Mouse (Mus musculus) macrophage (primary cell): ENCODE results near the gene 0610009B22Rik. TPM values are rescaled to one million over a fixed set of nuclear protein-coding genes. Genes with fewer than 3 reads are reported as not detected.
"Not testable (repeated sequence)": the region's sequence is repeated elsewhere in the genome, so short reads cannot be mapped to it uniquely, and the experiment has no call there.

ENCODE experiments used
- H3K27ac ChIP-seq: fragments of 350-480 bp; formaldehyde crosslinking; 2 replicates; pipeline ENCODE4 v1.9.0; 2021
- H3K36me3 ChIP-seq: fragments of 350-480 bp; formaldehyde crosslinking; 2 replicates; pipeline ENCODE4 v1.9.0; 2021; ENCODE audit errors: inconsistent target
- H3K4me3 ChIP-seq: fragments of 350-480 bp; formaldehyde crosslinking; 2 replicates; pipeline ENCODE4 v1.9.0; 2021; ENCODE audit errors: inconsistent target
- H3K79me2 ChIP-seq: fragments of 350-480 bp; formaldehyde crosslinking; 2 replicates; pipeline ENCODE4 v1.9.0; 2021; ENCODE audit errors: inconsistent target
- WGBS: methylation state at CpG from one replicate; pipeline ENCODE4 v1.1.7; 2026; ENCODE audit warnings: inconsistent platforms; ENCODE audit not compliant: missing documents; 5-methylcytosine and 5-hydroxymethylcytosine counted together
- polyA plus RNA-seq: library from polyadenylated mRNA; stranded (reverse); fragments of 250-400 nt; gene quantifications from 3 replicates; pipeline ENCODE4 v1.2.4, GENCODE M21; 2018; ENCODE audit warnings: inconsistent platforms

Gene 0610009B22Rik
- polyA plus RNA-seq, 1 experiment from 2014 or later = 31.2 TPM

GRCm38 (mm10) chr11:51677737-51678418 lies 10.8 kb downstream of the 0610009B22Rik start:
- H3K4me3 ChIP-seq = no peak overlapping the region
- H3K79me2 ChIP-seq = no peaks in the 10 kb centered on the region
- peak overlapping the region; percentile 40 for H3K27ac ChIP-seq
- no peaks in the 10 kb centered on the region for H3K36me3 ChIP-seq
- WGBS = 37% methylated on average over 4 of the region's 6 CpGs

GRCm38 (mm10) chr11:51675386-51675785 lies 13.3 kb downstream of the 0610009B22Rik start:
- no peaks in the 10 kb centered on the region for H3K36me3 ChIP-seq
- H3K4me3 ChIP-seq = no peak overlapping the region
- 95% methylated on average over 5 of the region's 5 CpGs for WGBS
- H3K79me2 ChIP-seq = no peaks in the 10 kb centered on the region
- no peak overlapping the region for H3K27ac ChIP-seq

- WGBS = 93% methylated on average over 7 of the region's 9 CpGs
- H3K36me3 ChIP-seq = no peaks in the 10 kb centered on the region
- no peaks in the 10 kb centered on the region for H3K79me2 ChIP-seq
- no peak overlapping the region for H3K4me3 ChIP-seq
- no peak overlapping the region for H3K27ac ChIP-seq
Measured at GRCm38 (mm10) chr11:51673291-51673690, 15.4 kb downstream of the 0610009B22Rik start.

GRCm38 (mm10) chr11:51671376-51671775 lies 17.3 kb downstream of the 0610009B22Rik start:
- H3K4me3 ChIP-seq = no peak overlapping the region
- no peaks in the 10 kb centered on the region for H3K79me2 ChIP-seq
- H3K36me3 ChIP-seq = no peaks in the 10 kb centered on the region
- no peak overlapping the region for H3K27ac ChIP-seq
- 81% methylated on average over 2 of the region's 2 CpGs for WGBS

GRCm38 (mm10) chr11:51670846-51671245 lies 17.8 kb downstream of the 0610009B22Rik start:
- Histone ChIP-seq H3K4me3 (no peak overlapping the region), H3K27ac (no peak overlapping the region)
- 86% methylated on average over 3 of the region's 7 CpGs for WGBS

GRCm38 (mm10) chr11:51664747-51665146 lies 23.9 kb downstream of the 0610009B22Rik start:
- H3K36me3 ChIP-seq, H3K4me3 ChIP-seq, H3K79me2 ChIP-seq, H3K27ac ChIP-seq: not testable (repeated sequence)
- WGBS = 84% methylated on average over 4 of the region's 7 CpGs

More at GRCm38 (mm10) chr11:51670846-51671245, 17.8 kb downstream of the 0610009B22Rik start:
- Histone ChIP-seq H3K36me3 (no peaks in the 10 kb centered on the region), H3K79me2 (no peaks in the 10 kb centered on the region)

GRCm38 (mm10) chr11:51662632-51663031 lies 26.0 kb downstream of the 0610009B22Rik start:
- 91% methylated on average over 7 of the region's 7 CpGs for WGBS
- Histone ChIP-seq H3K27ac (no peak overlapping the region), H3K79me2 (no peaks in the 10 kb centered on the region), H3K4me3 (no peak overlapping the region), H3K36me3 (no peaks in the 10 kb centered on the region)

- WGBS = 95% methylated on average over 14 of the region's 16 CpGs
- no peak overlapping the region for H3K27ac ChIP-seq
Measured at GRCm38 (mm10) chr11:51661867-51662365, 26.8 kb downstream of the 0610009B22Rik start.

GRCm38 (mm10) chr11:51658705-51659104 lies 30.0 kb downstream of the 0610009B22Rik start:
- WGBS = 44% methylated on average over 6 of the region's 6 CpGs
- Histone ChIP-seq H3K4me3 (no peak overlapping the region), H3K36me3 (no peaks in the 10 kb centered on the region), H3K27ac (no peak overlapping the region), H3K79me2 (no peaks in the 10 kb centered on the region)

More at GRCm38 (mm10) chr11:51661867-51662365, 26.8 kb downstream of the 0610009B22Rik start:
- H3K79me2 ChIP-seq = no peaks in the 10 kb centered on the region
- no peaks in the 10 kb centered on the region for H3K36me3 ChIP-seq
- H3K4me3 ChIP-seq = no peak overlapping the region

- Histone ChIP-seq H3K79me2 (no peaks in the 10 kb centered on the region), H3K36me3 (no peaks in the 10 kb centered on the region), H3K4me3 (no peak overlapping the region), H3K27ac (no peak overlapping the region)
- 33% methylated on average over 7 of the region's 7 CpGs for WGBS
Measured at GRCm38 (mm10) chr11:51658291-51658690, 30.4 kb downstream of the 0610009B22Rik start.

GRCm38 (mm10) chr11:51656798-51657521 lies 31.7 kb downstream of the 0610009B22Rik start:
- Histone ChIP-seq H3K27ac (no peak overlapping the region), H3K36me3 (no peaks in the 10 kb centered on the region), H3K79me2 (no peaks in the 10 kb centered on the region), H3K4me3 (no peak overlapping the region)
- 98% methylated on average over 9 of the region's 10 CpGs for whole genome bisulfite sequencing

GRCm38 (mm10) chr11:51654891-51655290 lies 33.8 kb downstream of the 0610009B22Rik start:
- no peak overlapping the region for H3K4me3 ChIP-seq
- H3K27ac ChIP-seq = no peak overlapping the region
- 94% methylated on average over 3 of the region's 3 CpGs for WGBS
- H3K36me3 ChIP-seq = no peaks in the 10 kb centered on the region
- H3K79me2 ChIP-seq = peaks cover 4% of the 10 kb centered on the region; the same call in 1 of the 2 replicates

GRCm38 (mm10) chr11:51653736-51654135 lies 34.9 kb downstream of the 0610009B22Rik start:
- Histone ChIP-seq H3K79me2 (peaks cover 15% of the 10 kb centered on the region; the same call in 1 of the 2 replicates), H3K27ac (no peak overlapping the region), H3K36me3 (no peaks in the 10 kb centered on the region), H3K4me3 (no peak overlapping the region)
- WGBS = 93% methylated on average over 6 of the region's 6 CpGs

- H3K36me3 ChIP-seq = no peaks in the 10 kb centered on the region
Measured at GRCm38 (mm10) chr11:51652889-51653418, 35.7 kb downstream of the 0610009B22Rik start.

More at GRCm38 (mm10) chr11:51652889-51653418, 35.7 kb downstream of the 0610009B22Rik start:
- H3K79me2 ChIP-seq = peaks cover 22% of the 10 kb centered on the region; the same call in 1 of the 2 replicates
- 93% methylated on average over 4 of the region's 4 CpGs for WGBS
- H3K27ac ChIP-seq = no peak overlapping the region
- H3K4me3 ChIP-seq = no peak overlapping the region
